Mouse (Mus musculus) liver, adult 2 months (tissue): ENCODE results near the gene Umad1.

Experiments
- CTCF ChIP-seq: fragments of 200-500 bp; IDR thresholded peaks from 2 replicates; pipeline ENCODE4 v1.5.1; 2011; ENCODE audit warnings: low read depth, low read length, control low read depth
- POLR2A ChIP-seq: fragments of 200-500 bp; IDR thresholded peaks from 2 replicates; pipeline ENCODE4 v1.6.1; 2011; ENCODE audit warnings: low read length, control low read depth; ENCODE audit not compliant: insufficient read depth; ENCODE audit errors: extremely low read depth

DNA sequence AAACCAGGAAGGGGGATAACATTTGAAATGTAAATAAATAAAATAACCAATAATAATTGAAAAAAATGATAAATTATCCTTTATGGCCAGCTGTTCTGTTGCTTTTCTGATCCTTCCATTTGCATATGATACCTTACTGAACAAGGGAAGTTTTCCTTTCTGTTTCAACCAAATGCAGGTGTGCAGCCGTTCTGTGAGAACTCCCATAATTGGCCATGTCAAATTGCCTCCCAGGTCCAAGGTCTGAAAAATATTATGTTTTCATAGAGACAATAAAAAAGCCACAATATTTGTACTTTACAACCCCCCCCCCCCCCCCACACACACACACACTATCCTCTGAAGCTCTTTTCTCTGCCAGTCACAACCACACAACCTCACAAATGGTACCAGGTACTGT is 206.3 kb downstream of the Umad1 start:
- TF ChIP-seq CTCF (no peak), POLR2A (no peak)
